Mouse (Mus musculus): Measurements from ENCODE around the gene Rpap3. TPM values are rescaled to one million over a fixed set of nuclear protein-coding genes. Genes with fewer than 3 reads are reported as not detected.

Rpap3 gene
- polyA plus RNA-seq, 1 experiment from 2014 or later, result 31.7 TPM

DNA sequence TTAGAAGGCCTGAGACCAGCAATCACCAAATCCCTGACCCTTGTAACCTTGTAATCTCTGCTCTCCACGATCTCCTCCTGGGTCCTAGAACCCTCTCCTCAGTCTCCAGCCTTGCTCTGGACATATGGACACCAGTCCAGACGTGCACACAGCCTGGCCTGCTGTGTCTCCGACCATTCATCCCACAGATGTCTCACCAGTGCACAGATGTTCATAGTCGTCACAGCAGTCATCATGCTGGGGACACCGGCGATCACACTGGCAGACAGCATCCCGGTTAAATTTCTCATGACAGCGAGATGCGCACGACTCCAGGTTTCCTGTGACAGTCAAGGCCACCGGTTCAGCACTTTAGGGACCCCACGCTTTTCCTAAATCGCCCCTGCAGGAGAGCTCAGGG, 20.7 kb upstream of the Rpap3 start:
- no peaks in the 10 kb centered on the region for H3K27me3 ChIP-seq (replicated peaks; ENCODE audit: control insufficient read depth, insufficient read depth, low read length)
- no peaks in the 10 kb centered on the region for H3K4me1 ChIP-seq (replicated peaks; ENCODE audit: control insufficient read depth, insufficient read depth, low read length)
- H3K9me3 ChIP-seq (ENCODE audit: control insufficient read depth, low read length), result no peaks in the 10 kb centered on the region
- no peaks in the 10 kb centered on the region for H3K36me3 ChIP-seq (ENCODE audit: control insufficient read depth, insufficient read depth)
- no peak overlapping the region for H3K4me3 ChIP-seq (replicated peaks; ENCODE audit: low read length)
- no peak overlapping the region for H3K27ac ChIP-seq (ENCODE audit: low read length)
- ATAC-seq, result no peak
- 87% methylated on average over 13 of the region's 13 CpGs for WGBS
- H3K9ac ChIP-seq (replicated peaks; ENCODE audit: low read depth, low read length), result no peak overlapping the region
- H3K4me2 ChIP-seq (ENCODE audit: low read length), result no peak overlapping the region

DNA sequence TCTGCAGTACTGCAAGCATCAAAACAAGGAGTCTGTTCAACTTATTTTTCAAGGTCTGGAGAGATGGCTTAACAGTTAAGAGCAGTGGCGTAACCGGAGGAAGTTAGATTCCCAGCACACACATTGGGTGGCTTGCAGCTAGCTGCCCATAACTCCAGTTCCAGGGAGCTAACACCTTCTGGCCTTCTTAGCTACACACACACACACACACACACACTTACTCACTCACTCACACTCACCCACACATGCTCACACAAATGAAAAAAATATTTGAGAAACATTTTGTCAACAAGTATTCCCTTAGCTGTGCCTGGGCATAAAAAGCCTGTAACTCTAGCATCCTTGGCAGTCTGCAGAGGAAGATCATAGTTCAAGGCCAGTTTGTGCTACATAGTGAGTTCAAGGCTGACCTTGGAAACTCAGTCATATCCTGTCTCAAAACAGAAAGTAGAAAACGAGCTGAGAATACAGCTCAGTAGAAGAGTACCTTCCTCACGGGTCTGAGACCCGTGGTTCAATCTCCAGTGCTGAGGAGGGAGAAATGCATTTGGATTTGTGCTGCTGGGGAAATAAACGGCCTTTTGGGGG, 19.7 kb upstream of the Rpap3 start:
- no peaks in the 10 kb centered on the region for H3K36me3 ChIP-seq (ENCODE audit: control insufficient read depth, insufficient read depth)
- H3K9ac ChIP-seq (replicated peaks; ENCODE audit: low read depth, low read length), result no peak overlapping the region
- ATAC-seq, result no peak
- H3K27ac ChIP-seq (ENCODE audit: low read length), result no peak overlapping the region
- H3K4me2 ChIP-seq (ENCODE audit: low read length), result no peak overlapping the region
- 81% methylated on average over 6 of the region's 6 CpGs for WGBS
- no peaks in the 10 kb centered on the region for H3K27me3 ChIP-seq (replicated peaks; ENCODE audit: control insufficient read depth, insufficient read depth, low read length)
- no peak overlapping the region for H3K4me3 ChIP-seq (replicated peaks; ENCODE audit: low read length)
- no peaks in the 10 kb centered on the region for H3K4me1 ChIP-seq (replicated peaks; ENCODE audit: control insufficient read depth, insufficient read depth, low read length)
- no peaks in the 10 kb centered on the region for H3K9me3 ChIP-seq (ENCODE audit: control insufficient read depth, low read length)

DNA sequence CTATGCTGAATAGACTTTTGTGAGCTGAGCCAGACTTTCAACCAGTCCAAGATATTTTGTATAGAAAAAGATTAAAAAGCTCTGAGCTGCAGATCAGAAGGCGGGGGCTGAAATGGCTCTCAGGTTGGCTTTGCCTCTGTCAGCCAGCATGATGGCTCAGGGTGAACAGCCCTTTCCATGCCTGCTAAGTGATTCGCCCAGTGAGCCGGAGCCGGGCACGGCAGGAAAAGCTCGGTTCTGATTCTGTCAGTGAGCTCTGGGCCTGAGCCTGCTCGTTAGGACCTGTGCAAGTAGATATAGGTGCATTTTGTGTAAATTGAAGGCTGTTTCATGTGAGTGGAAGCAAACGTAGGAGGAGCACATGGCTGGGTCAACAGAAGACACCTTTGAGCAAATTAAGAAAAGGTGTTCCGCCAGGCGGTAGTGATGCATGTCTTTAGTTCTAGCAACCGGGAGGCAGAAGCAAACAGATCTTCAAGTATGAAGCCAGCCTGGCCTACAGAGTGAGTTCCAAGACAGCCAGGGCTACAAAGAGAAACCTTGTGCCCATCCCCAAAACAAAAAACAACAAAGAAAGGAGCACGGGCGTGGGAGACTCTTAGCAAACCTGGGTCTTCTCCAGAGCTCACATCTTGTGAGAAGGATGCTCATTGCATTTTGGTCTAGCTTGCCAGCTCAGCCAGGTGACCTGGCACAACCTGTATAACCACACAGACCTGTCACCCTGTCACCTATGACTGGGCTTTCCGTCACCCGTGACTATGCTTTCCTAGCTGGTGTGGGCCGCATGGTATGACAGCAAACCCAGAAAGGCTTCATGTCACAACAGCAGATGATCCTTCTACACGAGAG, 18.9 kb upstream of the Rpap3 start:
- H3K4me3 ChIP-seq (replicated peaks; ENCODE audit: low read length), result no peak overlapping the region

DNA sequence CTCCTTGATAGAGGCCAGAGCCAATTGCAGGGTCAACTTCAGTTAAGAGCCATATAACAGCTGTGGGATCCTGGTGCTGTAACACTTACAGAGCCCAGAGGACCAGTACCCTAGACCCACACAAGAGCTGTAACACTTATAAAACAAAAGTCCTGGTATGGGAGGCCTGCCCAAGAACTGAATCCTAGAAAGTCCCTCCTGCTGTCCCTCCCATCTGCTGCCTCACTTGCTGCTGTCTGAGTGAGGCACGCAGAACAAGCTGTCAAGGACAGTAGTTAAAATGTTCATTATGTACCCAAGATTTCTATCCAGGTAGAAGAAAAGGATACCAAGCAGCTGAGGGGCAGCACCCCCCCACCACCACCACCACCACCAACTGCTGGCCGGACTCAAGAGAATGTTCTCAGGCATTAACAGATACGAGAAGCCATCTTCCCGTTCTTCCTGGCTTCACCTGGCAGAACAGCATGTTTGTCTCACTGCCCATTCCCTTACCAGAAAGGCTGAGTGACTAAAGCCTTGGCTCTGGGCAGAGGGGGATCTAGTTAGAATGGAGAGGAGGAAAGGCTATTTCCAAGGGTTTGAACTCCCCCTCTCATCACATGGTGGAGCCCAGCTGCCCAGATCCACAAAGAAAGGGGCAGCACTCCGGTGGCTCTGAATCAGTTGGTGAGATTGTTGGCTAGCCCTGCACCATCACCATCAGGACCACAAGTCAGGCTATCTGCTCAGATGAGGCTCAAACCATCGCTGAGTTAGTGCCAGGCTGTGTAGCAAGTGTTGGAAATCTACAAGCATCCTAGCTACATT, 18.1 kb upstream of the Rpap3 start:
- no peak overlapping the region for H3K27ac ChIP-seq (ENCODE audit: low read length)
- no peak overlapping the region for H3K4me2 ChIP-seq (ENCODE audit: low read length)
- H3K4me1 ChIP-seq (replicated peaks; ENCODE audit: control insufficient read depth, insufficient read depth, low read length), result no peaks in the 10 kb centered on the region
- 81% methylated on average over 6 of the region's 6 CpGs for WGBS
- no peaks in the 10 kb centered on the region for H3K36me3 ChIP-seq (ENCODE audit: control insufficient read depth, insufficient read depth)
- no peak overlapping the region for H3K4me3 ChIP-seq (replicated peaks; ENCODE audit: low read length)
- H3K27me3 ChIP-seq (replicated peaks; ENCODE audit: control insufficient read depth, insufficient read depth, low read length), result no peaks in the 10 kb centered on the region
- ATAC-seq, result no peak
- H3K9ac ChIP-seq (replicated peaks; ENCODE audit: low read depth, low read length), result no peak overlapping the region
- no peaks in the 10 kb centered on the region for H3K9me3 ChIP-seq (ENCODE audit: control insufficient read depth, low read length)

More for the DNA sequence above, 18.9 kb upstream of the Rpap3 start:
- H3K27me3 ChIP-seq (replicated peaks; ENCODE audit: control insufficient read depth, insufficient read depth, low read length), result no peaks in the 10 kb centered on the region
- H3K27ac ChIP-seq (ENCODE audit: low read length), result no peak overlapping the region
- WGBS, result 86% methylated on average over 17 of the region's 17 CpGs
- H3K36me3 ChIP-seq (ENCODE audit: control insufficient read depth, insufficient read depth), result no peaks in the 10 kb centered on the region
- H3K9me3 ChIP-seq (ENCODE audit: control insufficient read depth, low read length), result no peaks in the 10 kb centered on the region
- H3K4me1 ChIP-seq (replicated peaks; ENCODE audit: control insufficient read depth, insufficient read depth, low read length), result no peaks in the 10 kb centered on the region
- no peak overlapping the region for H3K4me2 ChIP-seq (ENCODE audit: low read length)
- H3K9ac ChIP-seq (replicated peaks; ENCODE audit: low read depth, low read length), result no peak overlapping the region
- ATAC-seq, result no peak

DNA sequence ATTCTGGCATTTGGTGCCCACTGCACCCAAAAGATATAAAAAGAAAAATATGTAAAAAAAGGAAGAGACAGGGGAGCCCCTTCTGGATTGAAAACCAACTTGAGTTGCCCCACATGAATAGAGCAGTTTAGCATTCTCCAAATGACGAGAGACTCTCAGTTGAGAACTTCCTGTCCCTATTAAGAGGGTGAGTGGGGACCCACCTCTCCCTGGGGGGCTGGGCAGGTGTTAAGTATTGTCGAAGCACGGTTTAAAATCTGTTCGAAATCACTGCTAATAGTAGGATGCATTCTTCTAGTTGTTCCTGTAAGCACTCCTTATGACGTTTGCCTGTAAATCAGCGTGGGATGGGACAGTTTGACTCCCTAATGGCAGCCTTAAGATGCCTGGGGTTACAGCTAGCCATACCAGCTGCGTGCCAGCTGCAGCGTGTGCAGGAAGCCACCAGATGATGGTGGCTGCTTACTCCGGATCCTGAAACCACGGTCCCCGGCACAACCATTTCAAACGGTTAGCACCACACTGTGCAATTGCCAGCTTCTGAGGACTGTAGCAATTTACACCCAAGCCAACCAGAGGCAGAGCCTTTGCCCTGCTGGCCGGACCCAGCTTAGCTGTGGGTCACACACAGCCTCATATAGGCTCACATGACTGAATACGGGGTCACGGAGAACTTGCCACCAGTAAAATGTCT, 15.5 kb upstream of the Rpap3 start:
- WGBS, result 81% methylated on average over 15 of the region's 15 CpGs
- ATAC-seq, result no peak

DNA sequence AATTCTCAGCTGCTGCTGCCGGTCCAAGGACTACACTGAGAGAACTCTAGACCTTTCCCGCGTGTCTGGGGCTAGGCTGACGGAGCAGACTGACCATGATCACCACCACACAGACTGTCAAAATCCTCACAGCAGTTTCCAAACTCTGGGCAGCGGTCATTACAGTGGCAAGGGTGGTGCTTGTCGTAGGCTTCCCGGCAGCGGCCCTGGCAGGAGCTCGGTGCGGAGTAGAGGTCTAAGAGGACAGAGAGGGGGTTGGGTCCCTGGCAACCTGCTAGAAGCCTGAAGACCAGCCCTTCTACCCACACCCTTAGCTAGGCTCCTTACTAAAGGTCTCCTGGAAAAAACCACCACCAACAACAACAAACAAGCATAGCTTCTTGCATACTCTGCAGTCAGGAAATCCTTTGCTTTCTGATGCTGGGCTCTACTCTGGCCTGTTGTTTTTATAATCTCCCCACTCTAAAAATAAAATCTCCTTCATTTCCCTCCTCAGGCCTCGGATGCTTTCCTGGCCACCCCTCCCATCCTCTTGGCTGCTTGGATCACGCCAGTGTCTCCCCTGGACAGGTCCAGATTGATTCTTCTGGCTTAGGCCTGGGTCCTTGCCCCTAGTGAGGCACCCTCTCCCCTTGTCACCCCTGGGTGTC, 14.5 kb upstream of the Rpap3 start:
- 76% methylated on average over 12 of the region's 12 CpGs for WGBS
- H3K9me3 ChIP-seq (ENCODE audit: control insufficient read depth, low read length), result no peaks in the 10 kb centered on the region
- H3K27ac ChIP-seq (ENCODE audit: low read length), result no peak overlapping the region
- no peak for ATAC-seq
- H3K4me2 ChIP-seq (ENCODE audit: low read length), result no peak overlapping the region
- no peaks in the 10 kb centered on the region for H3K27me3 ChIP-seq (replicated peaks; ENCODE audit: control insufficient read depth, insufficient read depth, low read length)
- no peaks in the 10 kb centered on the region for H3K36me3 ChIP-seq (ENCODE audit: control insufficient read depth, insufficient read depth)
- no peak overlapping the region for H3K9ac ChIP-seq (replicated peaks; ENCODE audit: low read depth, low read length)
- H3K4me1 ChIP-seq (replicated peaks; ENCODE audit: control insufficient read depth, insufficient read depth, low read length), result no peaks in the 10 kb centered on the region
- H3K4me3 ChIP-seq (replicated peaks; ENCODE audit: low read length), result no peak overlapping the region

More for the DNA sequence above, 15.5 kb upstream of the Rpap3 start:
- Histone ChIP-seq H3K9me3 (ENCODE audit: control insufficient read depth, low read length) (no peaks in the 10 kb centered on the region), H3K9ac (replicated peaks; ENCODE audit: low read depth, low read length) (no peak overlapping the region), H3K27ac (ENCODE audit: low read length) (no peak overlapping the region), H3K4me3 (replicated peaks; ENCODE audit: low read length) (no peak overlapping the region), H3K36me3 (ENCODE audit: control insufficient read depth, insufficient read depth) (no peaks in the 10 kb centered on the region), H3K27me3 (replicated peaks; ENCODE audit: control insufficient read depth, insufficient read depth, low read length) (no peaks in the 10 kb centered on the region), H3K4me1 (replicated peaks; ENCODE audit: control insufficient read depth, insufficient read depth, low read length) (no peaks in the 10 kb centered on the region), H3K4me2 (ENCODE audit: low read length) (no peak overlapping the region)

DNA sequence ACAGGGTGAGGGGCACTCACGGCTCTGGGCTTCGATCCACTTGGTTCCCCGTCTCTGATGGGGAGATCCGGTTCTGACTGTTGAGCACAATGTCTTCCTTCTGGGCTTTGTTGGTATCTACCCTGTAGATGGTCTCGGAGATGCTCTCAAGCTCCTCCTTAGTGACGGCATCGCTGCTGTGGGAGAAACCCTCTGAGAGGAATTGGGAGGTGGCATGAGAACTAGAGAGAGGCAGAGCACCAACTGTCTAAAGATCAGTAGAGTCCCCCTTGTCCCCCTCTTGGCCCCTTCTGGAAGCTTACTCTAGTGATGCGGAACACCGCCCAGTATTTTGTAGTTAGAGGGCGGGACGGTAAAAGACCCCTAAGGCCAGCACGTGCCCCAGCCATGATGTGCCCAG, 13.9 kb upstream of the Rpap3 start:
- H3K4me3 ChIP-seq (replicated peaks; ENCODE audit: low read length), result no peak overlapping the region
- H3K4me2 ChIP-seq (ENCODE audit: low read length), result no peak overlapping the region
- H3K36me3 ChIP-seq (ENCODE audit: control insufficient read depth, insufficient read depth), result no peaks in the 10 kb centered on the region
- H3K27me3 ChIP-seq (replicated peaks; ENCODE audit: control insufficient read depth, insufficient read depth, low read length), result no peaks in the 10 kb centered on the region
- no peak overlapping the region for H3K27ac ChIP-seq (ENCODE audit: low read length)
- H3K4me1 ChIP-seq (replicated peaks; ENCODE audit: control insufficient read depth, insufficient read depth, low read length), result no peaks in the 10 kb centered on the region
- 95% methylated on average over 12 of the region's 12 CpGs for WGBS
- ATAC-seq, result no peak
- no peaks in the 10 kb centered on the region for H3K9me3 ChIP-seq (ENCODE audit: control insufficient read depth, low read length)
- no peak overlapping the region for H3K9ac ChIP-seq (replicated peaks; ENCODE audit: low read depth, low read length)

DNA sequence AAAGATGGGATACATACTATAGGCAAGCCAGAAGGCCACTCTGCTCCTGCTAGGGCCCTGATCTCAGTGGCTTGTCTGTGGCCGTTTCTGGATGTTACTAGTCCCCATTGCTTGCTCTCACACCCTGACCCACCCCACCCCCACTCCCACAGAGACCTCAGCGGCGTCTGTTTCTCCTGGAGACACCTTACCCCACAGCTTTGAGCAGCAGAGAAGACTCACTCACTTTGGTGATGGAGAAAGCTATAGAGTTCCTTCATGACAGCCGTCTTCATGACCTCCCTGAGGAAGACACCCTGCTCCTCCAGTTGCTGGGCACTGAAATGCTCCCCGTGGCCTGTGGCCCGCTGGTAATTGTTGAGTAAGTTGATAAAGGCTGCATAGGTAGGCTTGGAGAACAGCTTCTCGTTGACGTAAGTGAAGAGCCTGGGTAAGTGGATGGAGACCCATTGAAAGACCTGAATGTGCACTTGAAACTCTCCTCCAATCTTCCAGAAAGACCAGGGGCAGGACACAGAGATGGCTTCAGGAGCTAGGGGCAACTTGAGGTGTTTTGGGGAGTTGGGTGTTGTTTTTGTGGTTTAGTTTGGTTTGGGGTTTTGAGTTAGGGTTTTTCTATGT, 13.0 kb upstream of the Rpap3 start:
- Histone ChIP-seq H3K4me3 (replicated peaks; ENCODE audit: low read length) (no peak overlapping the region), H3K9ac (replicated peaks; ENCODE audit: low read depth, low read length) (no peak overlapping the region), H3K4me2 (ENCODE audit: low read length) (no peak overlapping the region), H3K27me3 (replicated peaks; ENCODE audit: control insufficient read depth, insufficient read depth, low read length) (no peaks in the 10 kb centered on the region), H3K27ac (ENCODE audit: low read length) (no peak overlapping the region), H3K9me3 (ENCODE audit: control insufficient read depth, low read length) (no peaks in the 10 kb centered on the region), H3K4me1 (replicated peaks; ENCODE audit: control insufficient read depth, insufficient read depth, low read length) (no peaks in the 10 kb centered on the region), H3K36me3 (ENCODE audit: control insufficient read depth, insufficient read depth) (no peaks in the 10 kb centered on the region)
- 87% methylated on average over 8 of the region's 8 CpGs for WGBS
- no peak for ATAC-seq
